Mouse (Mus musculus) embryonic fibroblast, embryonic 13.5 days (primary cell): ENCODE measurements around the gene Zfp574.
A peak's percentile ranks its signal among the peaks of the same experiment; 100 is the strongest.

Experiments
- CTCF ChIP-seq: IDR thresholded peaks from 2 replicates; pipeline ENCODE4 v1.5.1; 2011; ENCODE audit warnings: mild to moderate bottlenecking, control low read depth, low read length, moderate library complexity, borderline replicate concordance; ENCODE audit not compliant: insufficient read depth
- POLR2A ChIP-seq: IDR thresholded peaks from 2 replicates; pipeline ENCODE4 v1.6.1; 2011; ENCODE audit warnings: low read depth, mild to moderate bottlenecking, control low read depth, low read length, moderate library complexity

- TF ChIP-seq CTCF (peak; percentile 20; the same call in 1 of the 2 replicates), POLR2A (no peak)
Observed at GRCm38 (mm10) chr7:25099581-25099980, 27.2 kb downstream of the Zfp574 start.
